Mouse (Mus musculus) forebrain, embryonic 10.5 days (tissue): ENCODE measurements at regions not wholly inside any gene's neighbourhood (a gene's known extent, or its start where the extent isn't known, plus 50 kb on each side); places are given as distances from the start of the nearest gene placed in this dataset.
A peak's percentile ranks its signal among the peaks of the same experiment; 100 is the strongest.
"Not testable (repeated sequence)": the region's sequence is repeated elsewhere in the genome, so short reads cannot be mapped to it uniquely, and the experiment has no call there.

Experiments
- DNase-seq: peaks from one replicate; pipeline ENCODE4 v3.0.0-alpha.2; 2017; ENCODE audit warnings: low spot score; ENCODE audit errors: extremely low spot score
- H3K27ac ChIP-seq: fragments of 300-500 bp; sonication (generic); 2 replicates; pipeline ENCODE4 v1.5.1; 2016; ENCODE audit warnings: mild to moderate bottlenecking
- H3K27me3 ChIP-seq: fragments of 300-500 bp; sonication (generic); 2 replicates; pipeline ENCODE4 v1.6.1; 2016; ENCODE audit warnings: mild to moderate bottlenecking; ENCODE audit not compliant: poor library complexity, severe bottlenecking
- H3K36me3 ChIP-seq: fragments of 300-500 bp; sonication (generic); replicated peaks from 2 replicates; pipeline ENCODE4 v1.6.1; 2016; ENCODE audit warnings: mild to moderate bottlenecking, moderate library complexity
- H3K4me1 ChIP-seq: fragments of 300-500 bp; sonication (generic); 2 replicates; pipeline ENCODE4 v1.6.1; 2016
- H3K4me3 ChIP-seq: fragments of 300-500 bp; sonication (generic); 2 replicates; pipeline ENCODE4 v1.5.1; 2016; ENCODE audit warnings: mild to moderate bottlenecking, moderate library complexity
- H3K9me3 ChIP-seq: fragments of 300-500 bp; sonication (generic); 2 replicates; pipeline ENCODE4 v1.6.1; 2016; ENCODE audit warnings: mild to moderate bottlenecking, moderate library complexity
- WGBS: fragments of 180-500 bp; shearing (Covaris S2); methylation state at CpG from one replicate; pipeline ENCODE4 v1.1.7; 2016; 5-methylcytosine and 5-hydroxymethylcytosine counted together

- WGBS: 100% methylated on average over 1 of the region's 1 CpGs
- Histone ChIP-seq H3K27me3 (peaks cover 22% of the 10 kb centered on the region), H3K4me1 (peaks cover 50% of the 10 kb centered on the region)
- DNase-seq, H3K4me3 ChIP-seq, H3K27ac ChIP-seq, H3K36me3 ChIP-seq, H3K9me3 ChIP-seq: not testable (repeated sequence)
These were observed 56.5 kb upstream of the Fzd7 start for GRCm38 (mm10) chr1:59425771-59426170.

- Histone ChIP-seq H3K4me1 (peaks cover 50% of the 10 kb centered on the region), H3K27me3 (peaks cover 17% of the 10 kb centered on the region), H3K27ac (peak overlapping the region; percentile 51; the same call in 1 of the 2 replicates), H3K36me3 (no peaks in the 10 kb centered on the region), H3K4me3 (no peak overlapping the region), H3K9me3 (no peaks in the 10 kb centered on the region)
- 69% methylated on average over 9 of the region's 10 CpGs for WGBS
- DNase-seq: no peak
These were observed 55.6 kb upstream of the Fzd7 start for GRCm38 (mm10) chr1:59426346-59427203.

GRCm38 (mm10) chr1:59427204-59427557 is 55.0 kb upstream of the Fzd7 start:
- no peak overlapping the region for H3K4me3 ChIP-seq
- H3K27ac ChIP-seq: peak overlapping the region; percentile 51; the same call in 1 of the 2 replicates
- peaks cover 11% of the 10 kb centered on the region for H3K27me3 ChIP-seq
- H3K4me1 ChIP-seq: peaks cover 44% of the 10 kb centered on the region
- H3K9me3 ChIP-seq: no peaks in the 10 kb centered on the region
- no peaks in the 10 kb centered on the region for H3K36me3 ChIP-seq
- 58% methylated on average over 5 of the region's 5 CpGs for WGBS
- DNase-seq: no peak

- Histone ChIP-seq H3K4me1 (peaks cover 25% of the 10 kb centered on the region), H3K36me3 (no peaks in the 10 kb centered on the region), H3K27me3 (peaks cover 8% of the 10 kb centered on the region; the same call in 1 of the 2 replicates), H3K9me3 (no peaks in the 10 kb centered on the region), H3K4me3 (no peak overlapping the region), H3K27ac (no peak overlapping the region)
- 89% methylated on average over 4 of the region's 4 CpGs for WGBS
- DNase-seq: no peak
These were observed 52.9 kb upstream of the Fzd7 start for GRCm38 (mm10) chr1:59429289-59429688.

- H3K27me3 ChIP-seq: 0 out of 2 replicates have a peak, but pooled peaks cover 3% of the 10 kb centered on the region
- no peaks in the 10 kb centered on the region for H3K9me3 ChIP-seq
- no peak overlapping the region for H3K4me3 ChIP-seq
- DNase-seq: no peak
- H3K36me3 ChIP-seq: no peaks in the 10 kb centered on the region
- no peak overlapping the region for H3K27ac ChIP-seq
- peaks cover 18% of the 10 kb centered on the region for H3K4me1 ChIP-seq
- 87% methylated on average over 3 of the region's 3 CpGs for WGBS
These were observed 52.0 kb upstream of the Fzd7 start for GRCm38 (mm10) chr1:59430234-59430633.

- no peak overlapping the region for H3K27ac ChIP-seq
These were observed 51.2 kb upstream of the Fzd7 start for GRCm38 (mm10) chr1:59430886-59431486.

More at GRCm38 (mm10) chr1:59430886-59431486, 51.2 kb upstream of the Fzd7 start:
- H3K4me1 ChIP-seq: peaks cover 19% of the 10 kb centered on the region
- H3K36me3 ChIP-seq: no peaks in the 10 kb centered on the region
- H3K9me3 ChIP-seq: no peaks in the 10 kb centered on the region
- WGBS: 87% methylated on average over 6 of the region's 6 CpGs
- H3K4me3 ChIP-seq: no peak overlapping the region
- DNase-seq: no peak
- H3K27me3 ChIP-seq: 0 out of 2 replicates have a peak, but pooled peaks cover 3% of the 10 kb centered on the region
